Mouse (Mus musculus): ENCODE data around the gene Itgav. TPM values are rescaled to one million over a fixed set of nuclear protein-coding genes. Genes with fewer than 3 reads are reported as not detected.
A peak's percentile ranks its signal among the peaks of the same experiment; 100 is the strongest.

Itgav gene
- polyA plus RNA-seq, 1 experiment from 2014 or later: 58.7 TPM

GRCm38 (mm10) chr2:83748581-83749118 is 24.5 kb downstream of the Itgav start:
- no peak overlapping the region for H3K4me3 ChIP-seq
- H3K4me2 ChIP-seq: no peak overlapping the region
- peaks cover 7% of the 10 kb centered on the region for H3K27me3 ChIP-seq
- no peak for ATAC-seq (replicated peaks; ENCODE audit: insufficient number of reproducible peaks, insufficient read depth, low FRiP score, low read depth)
- H3K36me3 ChIP-seq: peaks cover 14% of the 10 kb centered on the region
- no peak overlapping the region for H3K9ac ChIP-seq
- WGBS: 95% methylated on average over 10 of the region's 10 CpGs
- H3K4me1 ChIP-seq (replicated peaks): peaks cover 10% of the 10 kb centered on the region
- H3K9me3 ChIP-seq (replicated peaks): no peaks in the 10 kb centered on the region
- H3K27ac ChIP-seq: no peak overlapping the region

- no peak overlapping the region for H3K27ac ChIP-seq
- H3K9me3 ChIP-seq (replicated peaks): no peaks in the 10 kb centered on the region
- H3K4me2 ChIP-seq: no peak overlapping the region
- H3K9ac ChIP-seq: no peak overlapping the region
- peaks cover 19% of the 10 kb centered on the region for H3K36me3 ChIP-seq
- WGBS: 91% methylated on average over 5 of the region's 5 CpGs
- no peak for ATAC-seq (replicated peaks; ENCODE audit: insufficient number of reproducible peaks, insufficient read depth, low FRiP score, low read depth)
- H3K4me3 ChIP-seq: no peak overlapping the region
- peaks cover 38% of the 10 kb centered on the region for H3K27me3 ChIP-seq
- H3K4me1 ChIP-seq (replicated peaks): no peaks in the 10 kb centered on the region
Measured at GRCm38 (mm10) chr2:83753008-83753407, 28.8 kb downstream of the Itgav start.

GRCm38 (mm10) chr2:83754306-83754837 is 30.2 kb downstream of the Itgav start:
- Histone ChIP-seq H3K27ac (no peak overlapping the region), H3K4me1 (replicated peaks) (peaks cover 8% of the 10 kb centered on the region), H3K36me3 (peaks cover 11% of the 10 kb centered on the region), H3K9me3 (replicated peaks) (no peaks in the 10 kb centered on the region), H3K27me3 (peaks cover 38% of the 10 kb centered on the region), H3K4me3 (no peak overlapping the region), H3K9ac (no peak overlapping the region), H3K4me2 (no peak overlapping the region)
- no peak for ATAC-seq (replicated peaks; ENCODE audit: insufficient number of reproducible peaks, insufficient read depth, low FRiP score, low read depth)
- 73% methylated on average over 5 of the region's 5 CpGs for WGBS

- H3K9me3 ChIP-seq (replicated peaks): no peaks in the 10 kb centered on the region
- H3K27ac ChIP-seq: peak overlapping the region; percentile 69
- WGBS: 59% methylated on average over 7 of the region's 7 CpGs
- H3K9ac ChIP-seq: no peak overlapping the region
- H3K4me1 ChIP-seq (replicated peaks): peaks cover 16% of the 10 kb centered on the region
- H3K4me2 ChIP-seq: peak overlapping the region; percentile 60
- H3K36me3 ChIP-seq: peaks cover 11% of the 10 kb centered on the region
- H3K4me3 ChIP-seq: peak overlapping the region; percentile 36
- H3K27me3 ChIP-seq: peaks cover 33% of the 10 kb centered on the region
- ATAC-seq (replicated peaks; ENCODE audit: insufficient number of reproducible peaks, insufficient read depth, low FRiP score, low read depth): no peak
Measured at GRCm38 (mm10) chr2:83758606-83759215, 34.5 kb downstream of the Itgav start.

GRCm38 (mm10) chr2:83759216-83759648 is 35.0 kb downstream of the Itgav start:
- Histone ChIP-seq H3K4me1 (replicated peaks) (peaks cover 16% of the 10 kb centered on the region), H3K9me3 (replicated peaks) (no peaks in the 10 kb centered on the region), H3K9ac (0 out of 2 replicates have a peak overlapping the region, but pooled peaks have one; percentile 15), H3K27me3 (peaks cover 30% of the 10 kb centered on the region), H3K27ac (peak overlapping the region; percentile 69), H3K4me2 (peak overlapping the region; percentile 60), H3K36me3 (peaks cover 11% of the 10 kb centered on the region), H3K4me3 (peak overlapping the region; percentile 36)
- 30% methylated on average over 11 of the region's 11 CpGs for WGBS
- ATAC-seq (replicated peaks; ENCODE audit: insufficient number of reproducible peaks, insufficient read depth, low FRiP score, low read depth): peak; percentile 58

- Histone ChIP-seq H3K4me1 (replicated peaks) (peaks cover 16% of the 10 kb centered on the region), H3K9me3 (replicated peaks) (no peaks in the 10 kb centered on the region), H3K9ac (0 out of 2 replicates have a peak overlapping the region, but pooled peaks have one; percentile 15), H3K4me3 (peak overlapping the region; percentile 36), H3K4me2 (peak overlapping the region; percentile 60), H3K27ac (peak overlapping the region; percentile 69), H3K36me3 (peaks cover 11% of the 10 kb centered on the region), H3K27me3 (peaks cover 30% of the 10 kb centered on the region)
- WGBS: 25% methylated on average over 5 of the region's 5 CpGs
- ATAC-seq (replicated peaks; ENCODE audit: insufficient number of reproducible peaks, insufficient read depth, low FRiP score, low read depth): peak; percentile 93
Measured at GRCm38 (mm10) chr2:83759667-83760066, 35.5 kb downstream of the Itgav start.

GRCm38 (mm10) chr2:83760112-83760511 is 35.9 kb downstream of the Itgav start:
- peaks cover 26% of the 10 kb centered on the region for H3K27me3 ChIP-seq
- H3K4me1 ChIP-seq (replicated peaks): peaks cover 16% of the 10 kb centered on the region
- H3K36me3 ChIP-seq: peaks cover 11% of the 10 kb centered on the region
- no peak overlapping the region for H3K4me3 ChIP-seq
- peak overlapping the region; percentile 69 for H3K27ac ChIP-seq
- no peak overlapping the region for H3K9ac ChIP-seq
- no peaks in the 10 kb centered on the region for H3K9me3 ChIP-seq (replicated peaks)
- ATAC-seq (replicated peaks; ENCODE audit: insufficient number of reproducible peaks, insufficient read depth, low FRiP score, low read depth): no peak
- whole genome bisulfite sequencing: 33% methylated on average over 1 of the region's 1 CpGs
- peak overlapping the region; percentile 60 for H3K4me2 ChIP-seq

GRCm38 (mm10) chr2:83761506-83761905 is 37.3 kb downstream of the Itgav start:
- peaks cover 14% of the 10 kb centered on the region for H3K27me3 ChIP-seq
- 78% methylated on average over 2 of the region's 2 CpGs for WGBS
- no peak overlapping the region for H3K9ac ChIP-seq
- no peak overlapping the region for H3K4me3 ChIP-seq
- no peak overlapping the region for H3K4me2 ChIP-seq
- peaks cover 1% of the 10 kb centered on the region; the same call in 1 of the 2 replicates for H3K36me3 ChIP-seq
- ATAC-seq (replicated peaks; ENCODE audit: insufficient number of reproducible peaks, insufficient read depth, low FRiP score, low read depth): no peak
- peaks cover 16% of the 10 kb centered on the region for H3K4me1 ChIP-seq (replicated peaks)
- H3K9me3 ChIP-seq (replicated peaks): no peaks in the 10 kb centered on the region
- no peak overlapping the region for H3K27ac ChIP-seq

GRCm38 (mm10) chr2:83762106-83762855 is 38.1 kb downstream of the Itgav start:
- Histone ChIP-seq H3K9ac (no peak overlapping the region), H3K27me3 (peaks cover 10% of the 10 kb centered on the region; the same call in 1 of the 2 replicates), H3K36me3 (no peaks in the 10 kb centered on the region; the same call in 1 of the 2 replicates), H3K9me3 (replicated peaks) (no peaks in the 10 kb centered on the region), H3K27ac (no peak overlapping the region), H3K4me1 (replicated peaks) (peaks cover 16% of the 10 kb centered on the region), H3K4me3 (no peak overlapping the region), H3K4me2 (no peak overlapping the region)
- no peak for ATAC-seq (replicated peaks; ENCODE audit: insufficient number of reproducible peaks, insufficient read depth, low FRiP score, low read depth)
- 77% methylated on average over 7 of the region's 7 CpGs for WGBS

- Histone ChIP-seq H3K27me3 (0 out of 2 replicates have a peak, but pooled peaks cover 6% of the 10 kb centered on the region), H3K4me2 (no peak overlapping the region), H3K36me3 (peaks cover 5% of the 10 kb centered on the region; the same call in 1 of the 2 replicates), H3K4me3 (no peak overlapping the region), H3K9ac (no peak overlapping the region), H3K9me3 (replicated peaks) (no peaks in the 10 kb centered on the region), H3K4me1 (replicated peaks) (no peaks in the 10 kb centered on the region), H3K27ac (no peak overlapping the region)
- ATAC-seq (replicated peaks; ENCODE audit: insufficient number of reproducible peaks, insufficient read depth, low FRiP score, low read depth): no peak
- WGBS: 80% methylated on average over 6 of the region's 6 CpGs
Measured at GRCm38 (mm10) chr2:83766058-83766457, 41.9 kb downstream of the Itgav start.

GRCm38 (mm10) chr2:83766878-83767277 is 42.7 kb downstream of the Itgav start:
- 0 out of 2 replicates have a peak, but pooled peaks cover 6% of the 10 kb centered on the region for H3K27me3 ChIP-seq
- H3K36me3 ChIP-seq: peaks cover 5% of the 10 kb centered on the region; the same call in 1 of the 2 replicates
- no peaks in the 10 kb centered on the region for H3K9me3 ChIP-seq (replicated peaks)
- no peak overlapping the region for H3K9ac ChIP-seq
- H3K4me1 ChIP-seq (replicated peaks): no peaks in the 10 kb centered on the region
- WGBS: 69% methylated on average over 1 of the region's 1 CpGs
- H3K4me3 ChIP-seq: no peak overlapping the region
- no peak overlapping the region for H3K27ac ChIP-seq
- no peak for ATAC-seq (replicated peaks; ENCODE audit: insufficient number of reproducible peaks, insufficient read depth, low FRiP score, low read depth)
- H3K4me2 ChIP-seq: no peak overlapping the region

Data from heart, embryonic 15.5 days (tissue).